Comparison of ENCODE assay signal across 10 mouse cellular contexts in the genomic region with DNA sequence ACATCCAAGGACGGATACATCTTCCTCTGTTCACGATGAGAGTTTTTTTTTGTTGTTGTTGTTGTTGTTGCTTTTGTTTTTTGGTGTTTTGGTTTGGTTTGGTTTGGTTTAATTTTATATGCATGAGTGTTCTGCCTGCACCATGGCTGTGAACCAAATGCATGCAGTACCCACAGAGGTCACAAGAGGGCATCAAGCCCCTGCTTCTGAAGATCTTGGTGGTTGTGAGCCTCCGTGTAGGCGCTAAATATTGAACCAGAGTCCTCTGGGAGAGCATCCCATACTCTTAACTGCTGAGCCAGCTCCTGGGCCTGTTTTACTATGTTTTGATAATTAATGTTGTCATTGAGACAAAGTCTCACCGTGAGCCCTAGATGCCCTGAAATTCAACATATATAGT. TPM values are rescaled to one million over a fixed set of nuclear protein-coding genes. Genes with fewer than 3 reads are reported as not detected.
DNase-seq lines count a peak whose midpoint lies in the region; TF ChIP-seq lines count a peak whose summit lies in the region.
"Had no signal": no experiment of that assay in that cellular context is flagged by ENCODE, and none has a peak within 500 bp of the region (broad histone marks: within the 10 kb centered on the region; RNA-seq: fewer than 3 reads in every experiment).

No protein-coding gene starts in this region.

- TF ChIP-seq POLR2A in spleen, adult 2 months (IDR thresholded peaks at IDR 0.05; ENCODE audit: low read depth, low read length): no peak

- no peaks in the 10 kb centered on the region for H3K36me3 ChIP-seq in spleen, adult 2 months (ENCODE audit: control insufficient read depth, insufficient read depth, low read length)
- H3K36me3 ChIP-seq in forebrain, embryonic 10.5 days (replicated peaks): no peaks in the 10 kb centered on the region
- H3K36me3 ChIP-seq: heart, embryonic 13.5 days; stomach, embryonic 15.5 days had no signal

- TF ChIP-seq CTCF in spleen, adult 2 months (IDR thresholded peaks at IDR 0.05; ENCODE audit: extremely low read depth, insufficient read depth, insufficient read length, insufficient replicate concordance): peak; percentile 33; the same call in 1 of the 2 replicates

- DNase-seq in embryo, embryonic 10.5 days (ENCODE audit: low spot score): peak; percentile 65
- no peak for DNase-seq in embryo, embryonic 9.5 days (ENCODE audit: extremely low spot score)
- DNase-seq in spleen, adult 2 months (ENCODE audit: low read depth in 1 of 2, low spot score in 2 of 2): no peak
- no peak for DNase-seq in spleen, postnatal 36 days (ENCODE audit: low spot score in 2 of 2)
- DNase-seq in kidney, postnatal 25 days: peak; percentile 61 to 62
- peak; percentile 42 for DNase-seq in thymus, postnatal 25 days
- DNase-seq in right cerebral cortex, adult 18-20 months: no peak
- no peak for DNase-seq in forebrain, embryonic 10.5 days (ENCODE audit: extremely low spot score, low spot score)

- no peak overlapping the region for H3K27ac ChIP-seq in spleen, adult 2 months (ENCODE audit: insufficient read depth, low read length)
- H3K27ac ChIP-seq in forebrain, embryonic 10.5 days: no peak overlapping the region
- H3K27ac ChIP-seq: heart, embryonic 13.5 days; stomach, embryonic 15.5 days had no signal

- no peaks in the 10 kb centered on the region for H3K27me3 ChIP-seq in spleen, adult 2 months (ENCODE audit: control insufficient read depth, insufficient read depth, low read length)
- peaks cover 6% of the 10 kb centered on the region; the same call in 1 of the 2 replicates for H3K27me3 ChIP-seq in forebrain, embryonic 10.5 days (ENCODE audit: poor library complexity, severe bottlenecking)
- H3K27me3 ChIP-seq: stomach, embryonic 15.5 days had no signal

- no peaks in the 10 kb centered on the region for H3K9me3 ChIP-seq in forebrain, embryonic 10.5 days
- H3K9me3 ChIP-seq: heart, embryonic 13.5 days; stomach, embryonic 15.5 days had no signal

- H3K4me3 ChIP-seq in spleen, adult 2 months (ENCODE audit: extremely low read depth, insufficient read depth, insufficient read length): no peak overlapping the region
- H3K4me3 ChIP-seq in forebrain, embryonic 10.5 days: no peak overlapping the region
- H3K4me3 ChIP-seq: heart, embryonic 13.5 days; stomach, embryonic 15.5 days had no signal

- WGBS in spleen, adult 2 months: 71% methylated on average over 5 of the region's 5 CpGs
- 54% methylated on average over 5 of the region's 5 CpGs for WGBS in forebrain, embryonic 10.5 days

- H3K4me1 ChIP-seq in spleen, adult 2 months (ENCODE audit: control insufficient read depth, insufficient read depth, insufficient read length): no peaks in the 10 kb centered on the region
- peaks cover 11% of the 10 kb centered on the region; the same call in 1 of the 2 replicates for H3K4me1 ChIP-seq in forebrain, embryonic 10.5 days
- H3K4me1 ChIP-seq: heart, embryonic 13.5 days had no signal

RNA-seq across cellular contexts. Expression of a gene that starts 11.0 kb away (rescaled TPM):
- polyA plus RNA-seq in spleen, adult 2 months (2012; rRNA removed): 6.8 and 6.9 TPM in 2 replicates
- polyA plus RNA-seq in forebrain, embryonic 10.5 days (2016; fragmentation: Nextera tagmentation; extraction: Ambion mirVana): 7.2 and 7.3 TPM in 2 replicates

Comparison
In these comparisons a context has a peak if more than half of its experiments do, and no peak if none do; other contexts are left out.
1. DNase-seq: peak in embryo, embryonic 10.5 days (single experiment), kidney, postnatal 25 days (2 of 2) and thymus, postnatal 25 days (single experiment); none in embryo, embryonic 9.5 days (single experiment), spleen, adult 2 months (0 of 2), spleen, postnatal 36 days (0 of 2), right cerebral cortex, adult 18-20 months (single experiment) and forebrain, embryonic 10.5 days (single experiment).